Mouse (Mus musculus): ENCODE results near the gene Gnaz.

Gnaz gene

DNA sequence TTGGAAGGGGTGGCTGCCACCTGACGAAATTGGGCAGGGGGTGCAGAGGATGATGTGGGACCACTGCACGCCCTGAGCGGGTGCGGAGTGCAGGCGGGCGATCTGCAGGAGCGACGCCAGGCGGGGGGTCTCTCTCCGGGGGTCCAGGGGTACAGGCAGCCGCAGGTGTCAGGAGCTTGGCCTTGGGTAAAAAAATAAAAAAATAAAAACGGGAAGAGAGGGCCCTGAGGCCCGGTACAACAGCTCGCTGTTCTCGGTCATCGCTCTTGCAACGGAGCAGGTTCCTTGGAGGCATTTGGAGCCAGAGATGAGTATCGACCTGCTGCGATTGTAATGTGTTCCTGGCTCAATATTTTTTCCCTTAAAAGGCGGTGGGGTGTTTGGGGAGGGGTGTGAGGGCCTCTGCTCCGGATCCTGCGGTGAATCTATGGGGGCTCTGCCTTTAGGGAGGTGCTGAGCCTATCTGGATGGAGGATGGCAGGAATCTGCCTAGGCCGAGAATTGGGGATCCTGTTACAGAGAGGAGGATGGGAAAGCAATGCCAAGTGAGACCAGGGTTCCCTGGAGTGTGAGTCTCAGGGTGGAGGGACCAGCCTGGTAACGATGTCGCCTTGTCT lies 782 bp downstream of the Gnaz start:
- peak in 1 of 2 experiments; percentile 41 for DNase-seq (ENCODE audit: low spot score in 2 of 2)

DNA sequence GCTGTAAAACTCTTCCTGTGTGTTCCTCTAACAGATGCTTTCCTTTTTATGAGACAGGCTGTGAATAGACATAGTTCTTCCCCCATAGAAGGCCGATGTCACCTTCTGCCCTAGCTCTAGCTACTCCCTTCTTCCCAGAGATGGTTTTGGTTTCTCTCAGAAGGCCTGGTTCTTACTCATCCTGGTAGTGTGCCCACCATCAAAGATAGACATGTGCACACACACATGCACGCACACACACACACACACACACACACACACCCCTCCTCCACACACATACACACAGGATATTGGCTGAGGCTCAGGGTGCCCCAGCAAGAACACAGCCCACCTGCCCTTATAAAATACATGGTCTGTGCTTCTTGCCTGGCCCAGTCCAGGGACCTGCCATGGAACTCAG lies 2.3 kb downstream of the Gnaz start:
- no peak for DNase-seq (ENCODE audit: low spot score in 2 of 2)

DNA sequence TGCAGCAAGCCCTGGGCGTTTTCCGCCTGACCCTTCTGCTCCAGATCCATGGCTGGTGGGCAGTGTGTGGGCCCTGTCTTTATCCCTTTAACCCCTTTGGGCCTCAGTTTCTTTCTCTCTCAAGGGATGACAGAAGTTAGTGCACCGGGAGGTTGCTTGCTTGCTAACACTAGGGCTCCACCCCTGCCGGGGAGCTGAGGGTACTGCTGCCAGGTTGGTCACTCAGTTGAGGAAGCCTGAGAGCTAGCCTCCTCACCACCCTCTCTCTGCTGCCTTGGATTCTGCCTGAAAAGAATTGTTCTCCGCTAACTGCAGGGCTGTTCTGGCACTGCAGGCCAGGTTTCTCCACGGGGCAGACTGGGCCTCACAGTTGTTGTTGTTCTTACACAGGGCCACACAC lies 6.0 kb downstream of the Gnaz start:
- DNase-seq (ENCODE audit: low spot score in 2 of 2), result no peak

DNA sequence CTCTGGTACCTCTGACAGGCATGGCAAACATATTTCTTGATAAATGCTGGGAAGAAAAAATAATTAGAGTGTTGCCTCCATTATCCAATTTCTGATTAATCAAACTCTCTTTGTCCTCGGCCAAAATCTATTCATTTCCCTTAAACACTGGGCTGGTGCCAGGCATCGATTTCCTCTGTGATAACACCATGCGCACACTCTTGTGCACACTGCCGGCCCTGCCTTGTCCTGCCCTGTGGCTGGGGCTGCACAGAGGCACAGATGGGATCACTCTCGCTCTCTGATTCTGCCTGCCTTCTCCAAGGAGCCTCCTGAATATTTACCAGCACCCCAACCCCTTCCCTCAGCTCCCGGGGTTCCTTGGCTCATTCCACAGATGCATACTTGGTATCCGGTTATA lies 8.6 kb downstream of the Gnaz start:
- DNase-seq (ENCODE audit: low spot score in 2 of 2), result no peak

DNA sequence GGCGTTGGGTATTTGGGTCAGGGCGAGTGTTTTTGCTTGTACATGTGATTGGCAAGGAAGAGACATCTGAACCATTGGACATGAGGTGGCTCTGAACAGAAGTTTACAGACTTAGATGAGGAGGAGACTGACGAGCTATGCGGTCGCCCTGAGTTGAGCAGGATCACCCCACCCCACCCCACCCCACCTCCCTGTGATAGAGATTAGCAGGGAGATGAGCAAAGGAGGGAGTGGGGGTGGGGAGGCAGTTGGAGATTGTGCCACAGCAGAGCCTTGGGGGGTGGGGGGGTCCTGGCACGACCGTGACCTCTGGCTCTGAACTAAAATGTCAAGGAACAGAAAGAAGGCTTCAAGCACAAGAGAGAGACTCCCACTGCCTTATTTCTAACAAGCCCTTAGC lies 9.5 kb downstream of the Gnaz start:
- DNase-seq (ENCODE audit: low spot score in 2 of 2), result no peak

- no peak for DNase-seq (ENCODE audit: low spot score in 2 of 2)
Measured at GRCm38 (mm10) chr10:74978056-74978455, 11.1 kb downstream of the Gnaz start.

DNA sequence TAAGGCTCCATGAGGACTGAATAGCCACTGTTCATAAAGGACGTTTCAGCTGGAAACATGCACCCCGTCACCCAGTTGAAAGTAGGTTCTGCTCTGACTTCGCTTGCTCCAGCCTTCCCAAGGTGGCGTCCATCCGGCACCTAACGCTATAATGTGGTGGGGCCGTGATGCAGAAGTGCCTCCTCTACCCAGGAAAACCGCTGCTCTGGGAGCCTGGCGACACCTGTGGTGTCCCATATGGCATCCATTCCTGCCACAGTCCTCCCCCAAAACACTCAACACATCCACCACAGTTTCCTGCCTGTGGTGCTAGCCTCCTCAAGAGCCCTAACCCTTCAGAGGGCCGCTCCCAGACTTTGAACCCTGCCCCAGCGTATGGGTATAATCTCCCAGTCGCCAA lies 14.2 kb downstream of the Gnaz start:
- no peak for DNase-seq (ENCODE audit: low spot score in 2 of 2)

DNA sequence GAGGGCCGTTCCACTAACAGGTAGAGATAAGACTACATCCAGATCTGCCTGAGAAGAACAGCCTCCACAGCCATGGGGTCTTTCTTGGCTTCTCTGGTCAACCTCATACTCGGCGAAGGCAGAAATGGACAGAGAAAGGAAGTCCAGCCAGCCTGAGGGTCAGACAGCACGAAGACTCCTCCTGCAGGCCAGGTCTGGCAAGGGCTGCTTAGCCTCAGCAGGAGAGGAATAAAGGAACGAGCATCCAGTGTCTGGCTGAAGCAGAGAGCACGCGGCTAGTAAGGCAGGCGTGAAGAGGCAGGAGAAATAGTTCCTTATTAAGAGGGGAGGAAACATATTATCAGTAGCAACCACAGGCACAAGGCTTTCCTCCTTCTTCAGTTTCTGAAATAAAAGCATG lies 16.2 kb downstream of the Gnaz start:
- DNase-seq (ENCODE audit: low spot score in 2 of 2), result no peak

GRCm38 (mm10) chr10:74987698-74988470 lies 20.9 kb downstream of the Gnaz start:
- no peak for DNase-seq (ENCODE audit: low spot score in 2 of 2)

GRCm38 (mm10) chr10:74989814-74990213 lies 22.8 kb downstream of the Gnaz start:
- DNase-seq (ENCODE audit: low spot score in 2 of 2), result no peak

GRCm38 (mm10) chr10:74990584-74991322 lies 23.8 kb downstream of the Gnaz start:
- no peak for DNase-seq (ENCODE audit: low spot score in 2 of 2)

DNA sequence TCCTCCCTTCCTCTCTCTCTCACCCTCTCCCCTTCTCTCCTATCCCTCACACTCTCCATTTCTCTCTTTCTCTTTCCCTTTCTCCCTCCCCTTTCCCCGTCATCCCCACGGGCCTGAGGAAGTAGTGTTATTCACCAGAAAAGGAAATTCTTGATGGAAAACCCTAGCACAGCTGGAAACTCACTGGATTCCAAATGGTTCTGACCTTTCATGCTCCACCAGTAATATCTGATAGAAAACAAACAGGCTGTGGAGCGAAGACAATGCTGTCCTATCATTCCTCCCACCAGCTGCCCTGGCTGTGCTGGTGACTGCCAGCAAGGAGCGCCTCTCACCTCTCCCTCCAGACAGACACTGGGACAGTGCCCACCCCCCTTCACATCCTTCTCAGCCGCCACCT lies 27.9 kb downstream of the Gnaz start:
- no peak for DNase-seq (ENCODE audit: low spot score in 2 of 2)

GRCm38 (mm10) chr10:74995377-74995776 lies 28.4 kb downstream of the Gnaz start:
- peak; percentile 51 to 58 for DNase-seq (ENCODE audit: low spot score in 2 of 2)

- no peak for DNase-seq (ENCODE audit: low spot score in 2 of 2)
Measured at GRCm38 (mm10) chr10:75001391-75001790, 34.4 kb downstream of the Gnaz start.

DNA sequence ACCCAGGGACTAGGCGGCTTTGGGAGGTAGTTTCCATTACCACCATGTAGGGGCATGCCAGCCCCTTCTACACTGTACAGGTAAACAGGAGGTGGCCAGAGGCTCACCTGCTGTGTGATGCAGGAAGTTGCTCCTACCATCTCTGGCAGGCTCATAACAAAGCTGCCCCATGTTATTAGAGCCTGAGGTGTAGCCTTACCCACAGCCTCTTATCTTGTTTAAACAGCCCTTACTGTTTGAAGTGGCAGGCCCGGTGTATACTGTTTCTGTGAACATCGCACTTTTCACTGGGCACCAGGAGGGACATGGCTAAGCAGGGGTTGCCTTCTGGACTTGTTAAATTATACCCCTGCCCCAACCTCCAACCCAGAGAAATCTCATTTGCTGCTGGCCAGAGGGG lies 37.1 kb downstream of the Gnaz start:
- DNase-seq (ENCODE audit: low spot score in 2 of 2), result no peak

- DNase-seq (ENCODE audit: low spot score in 2 of 2), result peak; percentile 47 to 71
Measured at GRCm38 (mm10) chr10:75006889-75007662, 40.1 kb downstream of the Gnaz start.

GRCm38 (mm10) chr10:75010704-75011103 lies 43.7 kb downstream of the Gnaz start:
- DNase-seq (ENCODE audit: low spot score in 2 of 2), result no peak

- no peak for DNase-seq (ENCODE audit: low spot score in 2 of 2)
Measured at GRCm38 (mm10) chr10:75015465-75015864, 48.5 kb downstream of the Gnaz start.

- DNase-seq (ENCODE audit: low spot score in 2 of 2), result no peak
Measured at GRCm38 (mm10) chr10:75016481-75016880, 49.5 kb downstream of the Gnaz start.

- DNase-seq (ENCODE audit: low spot score in 2 of 2), result no peak
Measured at GRCm38 (mm10) chr10:75020271-75020670, 53.3 kb downstream of the Gnaz start.

DNA sequence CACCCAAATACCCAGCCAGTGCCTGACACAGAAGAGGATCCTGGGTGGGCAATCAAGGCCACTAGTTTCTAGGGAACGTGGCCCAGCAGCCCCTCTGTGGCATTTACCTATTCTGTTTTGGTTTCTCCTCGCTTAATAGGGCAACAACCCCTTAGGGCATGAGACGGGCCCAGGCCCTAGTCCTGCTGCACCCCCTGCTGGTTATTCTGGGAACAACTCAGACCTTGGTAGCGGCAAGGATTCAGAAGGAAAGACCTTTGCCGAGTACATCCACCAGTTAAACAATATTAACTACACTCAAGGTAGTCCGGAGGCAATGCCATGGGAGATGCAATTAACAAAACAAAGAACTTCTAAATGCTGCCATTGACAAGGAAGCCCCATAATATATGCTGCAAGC lies 54.2 kb downstream of the Gnaz start:
- peak in 1 of 2 experiments; percentile 77 for DNase-seq (ENCODE audit: low spot score in 2 of 2)

GRCm38 (mm10) chr10:75026491-75026890 lies 59.5 kb downstream of the Gnaz start:
- DNase-seq (ENCODE audit: low spot score in 2 of 2), result no peak

Data from frontal cortex, postnatal 10 days (tissue).